Mouse (Mus musculus) embryo, embryonic 9.5 days (tissue): ENCODE measurements around the gene Hrg.
"Not testable (repeated sequence)": the region's sequence is repeated elsewhere in the genome, so short reads cannot be mapped to it uniquely, and the experiment has no call there.

Source experiments
- DNase-seq: peaks from one replicate; pipeline ENCODE4 v3.0.0-alpha.2; 2017; ENCODE audit errors: extremely low spot score

Gene Hrg

DNA sequence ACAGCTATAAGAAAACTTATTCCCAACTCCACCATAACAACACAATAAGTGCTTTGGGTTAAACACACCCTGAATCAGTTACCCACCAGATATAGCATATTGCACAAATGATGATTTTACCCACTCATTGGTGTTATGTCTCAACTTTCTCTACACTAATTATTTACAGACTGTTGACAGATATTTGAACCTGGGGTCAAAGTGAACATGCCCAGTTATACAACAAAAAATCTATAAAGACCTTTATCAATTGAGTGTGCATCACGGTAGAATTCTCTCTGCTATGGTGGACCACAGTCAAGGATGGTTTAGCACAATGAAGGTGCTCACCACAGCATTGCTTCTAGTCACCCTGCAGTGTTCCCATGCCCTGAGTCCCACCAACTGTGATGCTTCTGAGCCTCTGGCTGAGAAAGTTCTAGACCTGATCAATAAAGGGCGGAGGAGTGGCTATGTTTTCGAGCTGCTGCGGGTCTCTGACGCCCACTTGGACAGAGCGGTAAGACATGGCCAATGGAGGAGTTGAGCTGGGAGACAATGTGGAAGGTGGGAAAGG, at the start of gene Hrg:
Gene Hrg (plus strand): TSS at position 233 of the 556 bp plus-strand sequence.
- no peak for DNase-seq

- no peak for DNase-seq
Measured at GRCm38 (mm10) chr16:22901326-22901725, 49.5 kb upstream of the Hrg start.

GRCm38 (mm10) chr16:22909290-22909689, 41.6 kb upstream of the Hrg start:
- DNase-seq: no peak

DNA sequence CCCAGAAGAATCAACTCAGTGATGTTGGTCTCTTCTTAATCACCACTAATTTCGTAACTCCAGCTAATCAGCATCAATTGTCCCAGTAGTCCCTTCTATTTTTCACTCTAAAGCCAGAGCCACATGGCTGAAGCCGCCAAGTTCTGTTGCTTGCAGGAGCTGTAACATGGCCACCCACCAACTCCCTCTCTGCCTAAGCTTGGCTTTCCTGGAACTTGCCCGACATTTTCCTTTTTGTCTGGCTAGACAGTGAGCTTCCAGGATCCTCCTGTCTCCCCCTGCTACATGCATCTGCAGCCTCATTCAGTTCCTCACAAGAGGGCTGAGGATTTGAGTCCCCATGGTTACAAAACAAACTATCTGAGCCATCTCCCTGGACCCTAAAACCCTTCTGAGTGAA, 38.9 kb upstream of the Hrg start:
- DNase-seq: no peak

DNA sequence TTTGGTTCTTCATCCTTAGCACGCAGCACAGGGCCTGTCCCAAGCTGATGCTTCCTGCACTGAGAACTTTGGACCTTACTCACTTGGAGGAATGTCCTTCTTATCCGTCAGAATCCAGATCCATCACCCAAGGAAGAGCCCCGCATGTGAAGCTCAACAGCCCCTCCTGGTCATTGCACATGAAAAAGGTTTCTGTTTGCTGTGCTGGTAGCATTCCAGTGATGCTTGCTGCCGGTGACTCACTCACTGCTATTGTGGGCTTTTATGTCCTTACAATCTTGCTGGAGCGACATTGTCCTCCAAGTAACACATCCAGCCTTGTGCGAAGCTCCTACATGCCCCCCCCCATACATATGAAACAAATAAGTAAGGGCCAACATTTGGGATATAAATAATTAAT, 38.0 kb upstream of the Hrg start:
- DNase-seq: no peak

GRCm38 (mm10) chr16:22914276-22914675, 36.6 kb upstream of the Hrg start:
- no peak for DNase-seq

DNA sequence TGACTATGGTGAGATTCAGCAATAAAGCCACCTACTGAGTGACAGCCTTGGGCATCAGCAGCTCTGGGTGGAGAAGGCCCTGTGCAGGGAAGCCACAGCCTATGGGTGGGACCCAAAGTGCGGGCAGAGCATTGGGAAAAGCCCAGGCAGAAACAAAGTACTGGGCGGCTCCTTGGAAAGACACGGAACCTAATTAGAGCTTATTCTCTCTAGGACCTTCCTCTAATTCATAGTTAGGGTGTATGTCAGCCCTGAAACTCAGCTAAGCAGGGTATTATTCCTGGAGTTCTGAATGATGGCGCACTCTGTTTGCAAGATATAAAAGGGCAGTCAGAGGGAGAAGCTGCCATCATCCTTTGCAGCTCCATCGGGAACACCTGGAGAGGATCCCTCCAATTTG, 32.8 kb upstream of the Hrg start, which contains the start of gene Fetub:
Gene Fetub (plus strand): TSS at position 301 of the 400 bp plus-strand sequence.
- no peak for DNase-seq

DNA sequence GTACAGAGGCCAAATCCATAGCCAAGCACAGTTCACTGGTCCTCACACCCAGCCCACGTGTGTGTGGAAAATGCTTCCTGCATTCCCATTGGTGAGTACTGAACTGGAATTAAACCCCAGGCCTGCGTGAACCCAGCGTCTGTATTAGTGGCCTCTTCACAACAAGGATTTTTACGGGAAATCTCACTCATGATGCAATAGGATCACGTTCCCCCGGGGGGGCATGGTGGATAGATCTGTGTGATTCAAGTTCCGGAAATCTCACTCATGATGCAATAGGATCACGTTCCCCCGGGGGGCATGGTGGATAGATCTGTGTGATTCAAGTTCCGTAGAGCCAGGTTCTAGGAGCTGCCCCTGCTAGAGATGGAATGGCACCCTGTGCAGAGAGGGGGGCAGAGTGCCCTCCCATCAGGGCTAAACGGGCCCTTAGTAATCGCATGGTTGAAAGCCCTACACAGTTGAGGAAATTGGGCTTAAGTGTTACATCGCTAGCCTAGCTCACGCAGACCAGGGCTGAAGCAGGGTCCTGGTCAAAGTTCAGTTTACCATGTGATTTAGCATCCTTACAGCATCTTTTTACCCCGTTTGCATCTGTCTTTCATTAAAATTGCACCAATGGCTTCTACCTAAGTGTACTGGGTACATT, 32.1 kb upstream of the Hrg start:
- no peak for DNase-seq

- DNase-seq: no peak
Measured at GRCm38 (mm10) chr16:22919971-22920854, 30.7 kb upstream of the Hrg start.

- no peak for DNase-seq
Measured at GRCm38 (mm10) chr16:22921761-22922160, 29.1 kb upstream of the Hrg start.

- DNase-seq: no peak
Measured at GRCm38 (mm10) chr16:22922433-22922832, 28.4 kb upstream of the Hrg start.

GRCm38 (mm10) chr16:22929575-22929974, 21.3 kb upstream of the Hrg start:
- no peak for DNase-seq

DNA sequence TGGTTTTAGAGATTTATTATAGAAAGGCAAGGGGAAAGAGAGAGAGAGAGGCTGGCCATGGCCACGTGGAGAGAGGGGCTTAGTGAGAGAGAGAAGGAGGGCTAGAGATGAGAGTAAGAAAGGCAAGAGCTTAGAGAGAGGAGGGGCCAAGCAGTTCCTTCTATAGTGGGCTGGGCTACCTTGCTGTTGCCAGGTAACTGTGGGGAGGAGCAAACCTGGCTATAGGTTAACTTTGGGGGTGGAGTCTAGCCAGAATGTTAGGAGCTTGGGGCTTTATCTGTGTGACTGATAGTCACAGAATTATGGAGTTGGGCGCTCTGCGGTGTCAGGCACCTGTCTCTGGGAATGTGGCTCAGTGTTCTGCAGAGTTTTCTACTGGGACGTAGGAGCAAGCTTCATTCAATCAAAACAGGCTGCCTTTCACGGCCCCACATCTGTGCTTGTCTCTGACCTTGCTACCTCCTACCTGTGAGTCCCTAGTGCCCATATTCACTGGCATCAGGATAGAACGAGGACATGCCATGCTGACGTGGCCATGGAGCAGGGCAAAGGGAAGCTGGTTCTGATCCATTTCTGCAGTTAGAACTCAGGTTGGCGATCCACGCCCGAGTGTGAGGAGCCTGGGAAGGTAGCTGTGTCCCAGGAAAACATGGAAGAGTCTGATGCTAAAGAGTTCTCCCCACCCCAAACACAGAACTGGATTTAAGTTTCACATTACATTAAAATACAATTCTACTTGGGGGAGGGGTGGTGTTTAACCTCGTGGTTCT, 19.3 kb upstream of the Hrg start:
- DNase-seq: no peak

DNA sequence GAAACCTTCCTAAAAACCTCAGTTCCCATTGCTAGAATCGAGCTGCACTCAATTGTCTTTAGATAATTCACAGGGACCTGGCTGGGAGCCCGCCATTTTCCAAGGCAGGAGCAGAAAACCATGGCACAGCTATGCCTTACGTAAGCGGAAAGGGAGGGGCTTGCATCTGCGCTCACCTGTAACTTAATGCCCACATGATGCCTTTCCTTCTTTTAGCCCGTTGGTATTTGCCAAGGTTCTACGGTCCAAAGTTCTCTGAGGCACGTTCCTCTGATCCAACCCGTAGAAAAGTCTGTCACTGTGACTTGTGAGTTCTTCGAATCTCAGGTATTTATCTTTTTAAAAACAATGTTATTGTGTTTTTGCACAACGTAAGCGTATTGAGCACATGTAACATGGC, 13.2 kb upstream of the Hrg start:
- no peak for DNase-seq

- DNase-seq: no peak
Measured at GRCm38 (mm10) chr16:22938541-22938940, 12.3 kb upstream of the Hrg start.

- DNase-seq: no peak
Measured at GRCm38 (mm10) chr16:22939120-22939695, 11.7 kb upstream of the Hrg start.

DNA sequence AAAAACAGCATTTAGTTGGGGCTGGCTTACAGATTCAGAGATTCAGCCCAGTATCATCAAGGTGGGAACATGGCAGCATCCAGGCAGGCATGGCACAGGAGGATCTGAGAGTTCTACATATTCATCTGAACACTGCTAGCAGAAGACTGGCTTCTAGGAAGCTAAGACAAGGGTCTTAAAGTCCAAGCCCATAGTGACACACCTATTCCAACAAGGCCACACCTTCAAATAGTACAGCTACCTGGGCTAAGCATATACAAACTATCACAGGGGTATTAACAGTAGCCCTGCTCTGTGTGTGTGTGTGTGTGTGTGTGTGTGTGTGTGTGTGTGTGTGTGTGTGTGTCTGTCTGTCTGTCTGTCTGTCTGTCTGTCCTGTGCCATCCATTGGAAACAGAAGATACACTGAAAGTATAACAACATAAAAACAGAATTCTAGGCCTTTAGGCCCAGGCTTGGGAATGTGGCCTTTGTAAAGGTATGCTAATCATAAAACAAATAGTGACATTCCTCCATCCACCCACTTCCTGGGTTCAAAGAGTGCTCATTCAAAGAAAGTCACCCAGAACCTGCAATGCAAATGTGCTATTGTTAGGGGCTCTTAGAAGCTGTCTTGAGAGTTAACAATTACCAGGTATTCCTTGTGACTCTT, 8.9 kb upstream of the Hrg start:
- DNase-seq: not testable (repeated sequence)

GRCm38 (mm10) chr16:22947371-22947770, 3.5 kb upstream of the Hrg start:
- DNase-seq: no peak

- DNase-seq: no peak
Measured at GRCm38 (mm10) chr16:22953069-22953468, 2.2 kb downstream of the Hrg start.

GRCm38 (mm10) chr16:22955397-22956084, 4.7 kb downstream of the Hrg start:
- DNase-seq: peak; percentile 52

- DNase-seq: no peak
Measured at GRCm38 (mm10) chr16:22956085-22956439, 5.2 kb downstream of the Hrg start.
